Mouse (Mus musculus) kidney, adult 10 weeks (tissue): Measurements from ENCODE around the gene Olfr1148. TPM values are rescaled to one million over a fixed set of nuclear protein-coding genes. Genes with fewer than 3 reads are reported as not detected.

Source experiments
- polyA plus RNA-seq: library from polyadenylated mRNA; stranded (reverse); fragments of 350-450 nt; fragmentation: Illumina TruSeq; extraction: RNeasy Lipid Tissue Mini Kit (QIAGEN cat#74804); gene quantifications from one replicate; pipeline ENCODE4 v1.2.3, GENCODE M21; 2014; ENCODE audit warnings: low read depth, low replicate concordance

The Olfr1148 gene
- not detected for polyA plus RNA-seq

DNA sequence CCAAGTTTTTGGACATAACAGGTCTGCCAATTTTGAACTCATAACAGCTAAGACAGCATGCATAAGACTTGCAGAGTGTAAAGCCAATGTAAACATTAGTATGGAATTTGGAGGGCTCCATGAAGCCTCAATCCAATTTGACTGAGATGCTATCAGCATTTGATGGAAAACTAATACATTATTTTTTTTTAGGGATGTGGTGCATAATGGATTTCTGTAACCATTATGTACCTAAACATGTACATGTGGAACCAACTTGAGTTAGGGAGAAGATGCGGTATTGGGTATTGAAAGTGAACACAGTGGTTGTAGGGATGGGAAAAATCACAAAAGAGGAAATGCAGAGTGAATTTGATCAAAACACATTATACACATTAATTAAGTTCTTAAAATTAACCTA is at the start of gene Olfr1148:
Olfr1148 (plus strand) TSS at position 301 of the 400 bp plus-strand sequence.

DNA sequence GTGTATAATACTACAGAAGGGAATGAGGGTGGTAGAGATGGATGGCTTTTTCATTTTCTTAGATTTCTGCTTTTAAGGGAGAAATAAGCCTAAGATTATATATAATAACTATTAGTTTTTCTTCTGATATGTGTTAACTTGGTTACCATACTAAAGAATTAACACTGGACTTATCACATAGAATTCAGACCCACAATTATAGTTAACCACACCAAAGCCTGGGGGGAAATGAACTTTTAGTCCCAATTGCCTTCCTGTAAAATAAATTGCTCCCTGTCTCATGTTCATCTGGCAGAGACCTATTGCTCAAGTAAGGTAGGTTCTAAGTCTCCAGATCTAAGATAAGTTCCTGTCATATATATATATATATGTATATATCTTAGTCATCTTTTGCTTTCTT is 30.0 kb upstream of the Olfr1148 start, which contains the start of gene Olfr1143:
Olfr1143 (plus strand) TSS at position 301 of the 400 bp plus-strand sequence.

DNA sequence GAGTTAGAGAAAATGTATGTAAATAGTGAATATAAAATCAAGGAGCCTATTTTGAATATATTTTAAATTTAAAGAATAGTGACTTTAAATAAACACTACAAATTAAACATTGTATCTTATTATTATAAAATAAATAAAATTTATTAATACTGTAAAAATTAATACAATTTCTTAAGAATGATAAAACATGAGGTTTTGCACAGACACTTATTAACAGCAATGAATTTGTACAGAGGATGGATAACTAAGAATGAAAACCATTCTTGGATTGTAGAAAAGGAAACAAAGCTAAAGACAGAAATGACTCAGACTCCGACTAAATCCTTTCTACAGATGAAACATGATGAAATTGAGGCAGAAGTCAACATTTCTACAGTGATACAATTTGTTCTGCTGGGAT is 20.8 kb upstream of the Olfr1148 start, which contains the start of gene Olfr1145:
Olfr1145 (plus strand) TSS at position 301 of the 400 bp plus-strand sequence.

DNA sequence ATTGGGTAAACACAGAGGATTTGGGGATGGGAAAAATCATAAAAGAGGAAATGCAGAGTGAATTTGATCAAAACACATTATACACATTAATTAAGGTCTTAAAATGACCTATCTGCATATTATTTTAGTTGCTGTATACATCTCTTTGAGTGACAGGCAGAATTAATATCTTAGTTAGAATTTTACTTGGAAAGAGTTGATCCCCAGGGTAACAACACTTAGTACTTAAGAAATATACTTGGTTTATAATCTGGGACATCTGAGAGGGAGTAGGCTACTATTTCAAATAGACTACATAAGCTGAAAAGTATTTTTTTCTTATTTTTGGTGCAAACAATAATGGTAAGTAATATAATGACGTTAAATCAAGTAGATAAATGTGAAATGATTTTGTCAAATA is 13.4 kb downstream of the Olfr1148 start, which contains the start of gene Olfr1150-ps1:
Olfr1150-ps1 (plus strand) TSS at position 301 of the 400 bp plus-strand sequence.

DNA sequence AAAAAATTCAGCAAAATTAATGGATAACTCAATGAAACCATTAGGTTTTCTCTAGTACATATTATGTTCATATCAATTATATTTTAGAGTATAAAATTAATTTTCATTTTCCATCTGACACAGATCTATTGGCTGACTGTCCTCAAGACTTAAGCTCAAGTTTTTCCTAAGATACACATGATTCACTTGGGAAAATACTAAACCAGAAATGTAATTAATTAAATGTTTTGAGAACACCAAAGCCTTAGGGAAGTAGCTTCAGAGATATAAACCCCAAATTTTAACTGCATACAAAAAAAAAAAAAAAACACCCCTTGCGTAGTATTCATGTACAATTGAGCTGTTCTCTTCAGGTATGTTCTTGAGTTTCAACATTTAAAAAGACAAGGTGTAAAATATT is 25.2 kb downstream of the Olfr1148 start, which contains the start of gene Olfr1151:
Olfr1151 (plus strand) TSS at position 301 of the 400 bp plus-strand sequence.

DNA sequence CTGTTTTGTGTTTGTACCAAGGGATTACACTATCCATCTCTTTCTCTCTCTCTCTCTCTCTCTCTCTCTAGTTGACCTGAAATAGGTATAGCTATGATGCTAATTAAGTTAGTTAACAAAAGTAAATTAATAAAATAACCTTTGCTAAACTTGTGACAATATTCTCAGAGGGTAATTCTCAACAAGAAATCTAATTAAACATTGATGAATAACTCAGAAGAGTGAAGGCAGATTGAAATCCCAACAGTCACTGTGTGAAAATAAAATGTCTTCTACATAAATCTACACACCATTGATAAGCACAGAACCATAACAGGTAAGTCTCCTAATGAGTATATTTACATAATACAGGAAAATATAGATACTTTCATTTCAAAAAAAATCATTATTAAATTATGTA is 35.9 kb downstream of the Olfr1148 start, which contains the start of gene Olfr1152:
Olfr1152 (plus strand) TSS at position 301 of the 400 bp plus-strand sequence.

Other genes starting within 250 kb of the Olfr1148 start
- not detected for gene Olfr1130, start 224.3 kb upstream of the Olfr1148 start, polyA plus RNA-seq
- gene Olfr1131, start 203.4 kb upstream of the Olfr1148 start, polyA plus RNA-seq, result not detected
- not detected for gene Olfr1132, start 193.0 kb upstream of the Olfr1148 start, polyA plus RNA-seq
- gene Olfr1133, start 183.2 kb upstream of the Olfr1148 start, polyA plus RNA-seq, result not detected
- not detected for gene Olfr1134, start 172.1 kb upstream of the Olfr1148 start, polyA plus RNA-seq
- gene Olfr1135, start 156.9 kb upstream of the Olfr1148 start, polyA plus RNA-seq, result not detected
- not detected for gene Olfr1136, start 136.6 kb upstream of the Olfr1148 start, polyA plus RNA-seq
- not detected for gene Olfr1137, start 117.4 kb upstream of the Olfr1148 start, polyA plus RNA-seq
- not detected for gene Olfr1138, start 90.6 kb upstream of the Olfr1148 start, polyA plus RNA-seq
- not detected for gene Olfr1140, start 86.8 kb upstream of the Olfr1148 start, polyA plus RNA-seq
- not detected for gene Olfr1141, start 76.5 kb upstream of the Olfr1148 start, polyA plus RNA-seq
- not detected for gene Olfr152, start 51.0 kb upstream of the Olfr1148 start, polyA plus RNA-seq
- gene Olfr1143, start 29.9 kb upstream of the Olfr1148 start, polyA plus RNA-seq, result not detected
- not detected for gene Olfr1145, start 20.7 kb upstream of the Olfr1148 start, polyA plus RNA-seq
- gene Olfr1150-ps1, start 13.5 kb downstream of the Olfr1148 start, polyA plus RNA-seq, result not detected
- not detected for gene Olfr1151, start 25.3 kb downstream of the Olfr1148 start, polyA plus RNA-seq
- not detected for gene Olfr1152, start 36.0 kb downstream of the Olfr1148 start, polyA plus RNA-seq
- not detected for gene Olfr1153, start 64.4 kb downstream of the Olfr1148 start, polyA plus RNA-seq
- gene Olfr1154, start 74.6 kb downstream of the Olfr1148 start, polyA plus RNA-seq, result not detected
- gene Olfr1155, start 114.6 kb downstream of the Olfr1148 start, polyA plus RNA-seq, result not detected
- not detected for gene Olfr1156, start 122.6 kb downstream of the Olfr1148 start, polyA plus RNA-seq
- not detected for gene Olfr1157, start 137.8 kb downstream of the Olfr1148 start, polyA plus RNA-seq
- gene Olfr74, start 144.1 kb downstream of the Olfr1148 start, polyA plus RNA-seq, result not detected
- gene Olfr1158, start 159.6 kb downstream of the Olfr1148 start, polyA plus RNA-seq, result not detected
- not detected for gene Olfr1160, start 177.7 kb downstream of the Olfr1148 start, polyA plus RNA-seq
- not detected for gene Olfr1161, start 192.2 kb downstream of the Olfr1148 start, polyA plus RNA-seq
- not detected for gene Olfr73, start 207.2 kb downstream of the Olfr1148 start, polyA plus RNA-seq
- not detected for gene Olfr1162, start 220.6 kb downstream of the Olfr1148 start, polyA plus RNA-seq
- gene Olfr1163, start 241.3 kb downstream of the Olfr1148 start, polyA plus RNA-seq, result not detected